Mouse (Mus musculus) limb, embryonic 12.5 days (tissue): ENCODE data around the gene Ptcd2. TPM values are rescaled to one million over a fixed set of nuclear protein-coding genes. Genes with fewer than 3 reads are reported as not detected.
"Not testable (repeated sequence)": the region's sequence is repeated elsewhere in the genome, so short reads cannot be mapped to it uniquely, and the experiment has no call there.

Experiments
- ATAC-seq: fragments of 200-750 bp; cut with Nextera tagmentation; 2 replicates; pipeline ENCODE4 v1.8.0; 2017; ENCODE audit warnings: low read depth, moderate TSS enrichment; ENCODE audit not compliant: insufficient number of reproducible peaks, insufficient read depth, low FRiP score, low TSS enrichment
- H3K27ac ChIP-seq: fragments of 300-500 bp; sonication (generic); 2 replicates; pipeline ENCODE4 v1.5.1; 2016; ENCODE audit warnings: mild to moderate bottlenecking, moderate library complexity
- H3K27me3 ChIP-seq: fragments of 300-500 bp; sonication (generic); 2 replicates; pipeline ENCODE4 v1.6.1; 2016; ENCODE audit warnings: mild to moderate bottlenecking, moderate library complexity
- H3K36me3 ChIP-seq: fragments of 300-500 bp; sonication (generic); 2 replicates; pipeline ENCODE4 v1.6.1; 2016; ENCODE audit warnings: mild to moderate bottlenecking, moderate library complexity
- H3K4me1 ChIP-seq: fragments of 300-500 bp; sonication (generic); replicated peaks from 2 replicates; pipeline ENCODE4 v1.6.1; 2016
- H3K4me2 ChIP-seq: fragments of 300-500 bp; sonication (generic); 2 replicates; pipeline ENCODE4 v1.6.1; 2016; ENCODE audit warnings: mild to moderate bottlenecking, moderate library complexity
- H3K4me3 ChIP-seq: fragments of 300-500 bp; sonication (generic); replicated peaks from 2 replicates; pipeline ENCODE4 v1.5.1; 2016; ENCODE audit warnings: mild to moderate bottlenecking
- H3K9ac ChIP-seq: fragments of 300-500 bp; sonication (generic); replicated peaks from 2 replicates; pipeline ENCODE4 v1.6.1; 2016; ENCODE audit warnings: mild to moderate bottlenecking, moderate library complexity
- H3K9me3 ChIP-seq: fragments of 300-500 bp; sonication (generic); 2 replicates; pipeline ENCODE4 v1.6.1; 2016; ENCODE audit warnings: mild to moderate bottlenecking, moderate library complexity
- WGBS: fragments of 180-500 bp; shearing (Covaris S2); methylation state at CpG from one replicate; pipeline ENCODE4 v1.1.7; 2016; 5-methylcytosine and 5-hydroxymethylcytosine counted together
- polyA plus RNA-seq: library from polyadenylated mRNA; unstranded; fragments of >200 nt; fragmentation: Nextera tagmentation; extraction: Ambion mirVana; gene quantifications from 2 replicates; pipeline ENCODE4 v1.2.1, GENCODE M21; 2016

The Ptcd2 gene
- polyA plus RNA-seq, 1 experiment from 2014 or later: 49.2 TPM

DNA sequence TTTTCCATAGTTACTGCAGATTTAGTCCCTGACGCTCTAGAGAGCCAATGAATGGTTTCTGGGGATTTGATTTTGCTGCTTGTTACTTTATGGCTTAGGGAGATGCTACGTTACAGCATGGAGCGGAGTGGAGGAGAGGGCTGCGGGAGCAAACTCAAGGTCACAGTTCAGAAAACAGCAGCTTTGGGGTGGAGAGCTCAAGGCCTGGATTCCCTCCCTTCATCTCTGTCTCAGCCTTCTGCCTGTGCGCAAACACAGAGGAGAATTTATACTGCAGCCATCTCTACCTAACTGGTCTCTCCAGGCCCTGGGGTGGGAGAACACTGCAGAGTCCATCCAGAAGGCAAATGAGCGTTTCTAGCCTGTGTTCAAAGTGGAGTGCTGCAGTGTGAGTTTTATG, 10.6 kb upstream of the Ptcd2 start:
- H3K27ac ChIP-seq: no peak overlapping the region

DNA sequence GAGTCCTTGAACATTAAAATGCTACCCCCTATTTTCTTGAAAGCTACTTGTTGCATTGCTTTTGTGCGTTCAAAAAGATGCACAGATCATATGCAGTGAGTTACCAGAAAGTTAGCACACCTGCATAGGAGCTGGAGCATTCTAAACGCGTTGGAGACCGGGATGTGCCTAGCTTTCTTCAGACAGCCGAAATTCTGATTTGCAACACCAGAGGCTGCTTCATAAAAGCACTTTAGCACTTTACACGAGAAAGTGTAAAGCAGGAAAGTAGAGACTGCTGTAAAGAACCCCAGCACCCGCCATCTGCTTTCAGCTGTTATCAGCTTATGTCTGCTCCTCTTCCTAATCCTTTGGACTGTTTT, 9.0 kb upstream of the Ptcd2 start:
- peak; percentile 30; the same call in 1 of the 2 replicates for ATAC-seq
- WGBS: 13% methylated on average over 7 of the region's 7 CpGs
- H3K27me3 ChIP-seq: no peaks in the 10 kb centered on the region
- no peaks in the 10 kb centered on the region for H3K9me3 ChIP-seq
- peak overlapping the region; percentile 57 for H3K4me2 ChIP-seq
- peaks cover 38% of the 10 kb centered on the region for H3K36me3 ChIP-seq
- H3K9ac ChIP-seq: peak overlapping the region; percentile 44; the same call in 1 of the 2 replicates
- peak overlapping the region; percentile 39 for H3K4me3 ChIP-seq
- peaks cover 6% of the 10 kb centered on the region; the same call in 1 of the 2 replicates for H3K4me1 ChIP-seq
- peak overlapping the region; percentile 74 for H3K27ac ChIP-seq

More for the DNA sequence above, 10.6 kb upstream of the Ptcd2 start:
- no peak overlapping the region for H3K4me3 ChIP-seq
- peaks cover 40% of the 10 kb centered on the region for H3K36me3 ChIP-seq
- H3K9me3 ChIP-seq: no peaks in the 10 kb centered on the region
- no peak for ATAC-seq
- peaks cover 6% of the 10 kb centered on the region; the same call in 1 of the 2 replicates for H3K4me1 ChIP-seq
- H3K9ac ChIP-seq: no peak overlapping the region
- no peaks in the 10 kb centered on the region for H3K27me3 ChIP-seq
- 87% methylated on average over 6 of the region's 6 CpGs for WGBS
- H3K4me2 ChIP-seq: no peak overlapping the region

DNA sequence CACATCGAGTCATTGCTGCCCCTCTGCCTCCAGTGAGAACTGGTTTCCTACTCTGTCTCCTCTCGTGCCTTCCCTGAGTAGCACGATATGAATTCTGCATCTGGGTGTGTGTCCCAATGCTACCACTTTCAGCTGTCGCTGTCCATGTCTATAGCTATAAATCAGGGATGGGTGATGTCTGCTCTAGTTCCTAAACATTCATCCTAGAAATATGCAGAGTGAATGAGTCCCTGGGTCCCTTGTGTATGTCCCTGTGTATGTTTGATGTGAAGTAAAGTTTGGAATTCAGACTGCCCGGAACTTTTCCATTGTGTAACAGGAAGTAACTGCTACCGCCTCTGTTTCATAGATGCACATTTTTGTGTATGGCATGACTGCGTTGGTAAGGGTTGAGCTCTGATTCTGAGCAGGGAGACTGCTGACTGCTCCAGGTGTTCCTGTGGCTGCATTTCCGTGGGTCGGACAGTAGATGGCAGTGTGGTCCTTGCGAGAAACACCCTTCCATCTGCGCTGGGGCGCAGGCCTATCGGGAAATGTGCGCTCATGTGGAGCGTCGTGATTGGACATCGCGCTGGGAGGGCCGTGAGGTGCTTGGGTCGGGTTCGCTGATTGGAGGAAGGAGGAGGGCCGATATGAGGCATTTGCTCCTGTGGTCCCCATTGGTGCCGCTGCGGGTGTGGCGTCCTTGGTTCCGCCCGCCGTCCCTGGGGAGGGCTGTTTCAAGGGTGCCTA, 8.4 kb upstream of the Ptcd2 start:
- peaks cover 6% of the 10 kb centered on the region; the same call in 1 of the 2 replicates for H3K4me1 ChIP-seq
- WGBS: 10% methylated on average over 28 of the region's 28 CpGs
- no peaks in the 10 kb centered on the region for H3K27me3 ChIP-seq
- peak overlapping the region; percentile 39 for H3K4me3 ChIP-seq
- peak; percentile 99 for ATAC-seq
- no peaks in the 10 kb centered on the region for H3K9me3 ChIP-seq
- H3K4me2 ChIP-seq: peak overlapping the region; percentile 57
- H3K9ac ChIP-seq: 0 out of 2 replicates have a peak overlapping the region, but pooled peaks have one; percentile 44
- peaks cover 40% of the 10 kb centered on the region for H3K36me3 ChIP-seq
- peak overlapping the region; percentile 74 for H3K27ac ChIP-seq

DNA sequence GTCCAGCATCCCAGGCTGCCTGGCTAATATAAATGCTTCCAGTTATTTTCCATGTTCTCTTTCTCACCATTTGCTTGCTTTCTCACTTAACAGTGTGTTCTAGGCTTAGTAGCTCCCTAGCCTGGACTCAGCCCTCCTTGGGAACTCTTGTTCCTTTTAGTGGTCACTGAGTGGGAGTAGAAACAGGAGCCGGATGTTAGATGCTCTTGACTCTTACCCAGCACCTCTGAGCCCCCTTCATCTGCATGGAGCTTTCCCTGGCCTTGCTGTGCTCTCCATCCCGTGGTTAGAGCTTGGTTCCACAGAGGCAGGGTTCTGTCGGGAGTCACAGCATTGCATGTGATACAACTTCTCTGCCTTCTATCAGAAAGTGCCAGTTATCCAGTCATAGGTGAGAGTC, 7.1 kb upstream of the Ptcd2 start:
- H3K9ac ChIP-seq: no peak overlapping the region
- ATAC-seq: no peak
- H3K9me3 ChIP-seq: no peaks in the 10 kb centered on the region
- 80% methylated on average over 3 of the region's 3 CpGs for whole genome bisulfite sequencing
- H3K4me2 ChIP-seq: no peak overlapping the region
- H3K4me1 ChIP-seq: peaks cover 6% of the 10 kb centered on the region; the same call in 1 of the 2 replicates
- no peak overlapping the region for H3K27ac ChIP-seq
- H3K27me3 ChIP-seq: no peaks in the 10 kb centered on the region
- no peak overlapping the region for H3K4me3 ChIP-seq
- peaks cover 41% of the 10 kb centered on the region for H3K36me3 ChIP-seq

DNA sequence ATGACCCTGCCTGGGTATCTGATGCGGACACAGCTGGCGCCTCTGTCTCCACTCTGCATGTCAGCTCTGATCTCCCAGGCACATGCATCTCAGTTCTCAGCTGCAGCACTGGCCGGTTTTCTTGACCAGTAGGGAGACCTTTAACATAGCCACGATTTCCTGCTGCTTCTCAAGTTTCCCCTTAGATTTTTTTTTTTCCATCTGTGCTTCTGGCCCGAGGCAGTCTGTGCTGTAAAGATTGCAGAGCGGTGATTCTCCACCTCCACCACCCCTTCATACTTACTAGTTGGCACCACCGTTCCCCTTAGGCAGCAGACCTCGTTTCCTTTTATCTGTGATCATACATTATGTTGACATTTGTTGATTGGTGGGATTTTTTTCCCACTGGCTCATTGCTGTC, 6.7 kb upstream of the Ptcd2 start:
- no peak overlapping the region for H3K4me2 ChIP-seq
- ATAC-seq: no peak
- no peaks in the 10 kb centered on the region for H3K9me3 ChIP-seq
- peaks cover 6% of the 10 kb centered on the region; the same call in 1 of the 2 replicates for H3K4me1 ChIP-seq
- H3K9ac ChIP-seq: no peak overlapping the region
- no peak overlapping the region for H3K27ac ChIP-seq
- WGBS: 53% methylated on average over 8 of the region's 8 CpGs
- H3K27me3 ChIP-seq: no peaks in the 10 kb centered on the region
- no peak overlapping the region for H3K4me3 ChIP-seq
- H3K36me3 ChIP-seq: peaks cover 41% of the 10 kb centered on the region

DNA sequence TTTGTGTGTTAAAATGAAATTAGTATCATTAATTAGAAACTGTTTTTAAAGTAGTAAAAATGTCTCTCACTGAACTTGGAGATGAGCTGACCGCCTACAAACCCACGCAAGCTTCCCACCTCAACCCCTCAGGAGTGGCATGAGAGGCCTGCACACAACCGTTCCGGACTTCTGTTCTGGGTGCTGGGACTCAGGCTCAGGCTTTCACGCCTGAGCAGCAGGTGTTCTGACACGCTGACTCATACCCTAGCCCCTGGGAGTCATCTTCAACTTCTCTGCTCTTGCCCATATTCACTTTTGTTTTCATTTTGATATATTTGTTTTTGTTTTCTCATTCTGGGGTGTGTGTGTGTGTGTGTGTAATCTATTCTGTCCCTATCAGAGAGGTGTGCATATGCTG, 5.5 kb upstream of the Ptcd2 start:
- Histone ChIP-seq H3K4me1 (peaks cover 11% of the 10 kb centered on the region), H3K27me3 (no peaks in the 10 kb centered on the region), H3K9me3 (no peaks in the 10 kb centered on the region), H3K4me3 (no peak overlapping the region), H3K4me2 (no peak overlapping the region), H3K27ac (no peak overlapping the region), H3K36me3 (peaks cover 37% of the 10 kb centered on the region), H3K9ac (no peak overlapping the region)
- no peak for ATAC-seq
- 89% methylated on average over 6 of the region's 6 CpGs for WGBS

DNA sequence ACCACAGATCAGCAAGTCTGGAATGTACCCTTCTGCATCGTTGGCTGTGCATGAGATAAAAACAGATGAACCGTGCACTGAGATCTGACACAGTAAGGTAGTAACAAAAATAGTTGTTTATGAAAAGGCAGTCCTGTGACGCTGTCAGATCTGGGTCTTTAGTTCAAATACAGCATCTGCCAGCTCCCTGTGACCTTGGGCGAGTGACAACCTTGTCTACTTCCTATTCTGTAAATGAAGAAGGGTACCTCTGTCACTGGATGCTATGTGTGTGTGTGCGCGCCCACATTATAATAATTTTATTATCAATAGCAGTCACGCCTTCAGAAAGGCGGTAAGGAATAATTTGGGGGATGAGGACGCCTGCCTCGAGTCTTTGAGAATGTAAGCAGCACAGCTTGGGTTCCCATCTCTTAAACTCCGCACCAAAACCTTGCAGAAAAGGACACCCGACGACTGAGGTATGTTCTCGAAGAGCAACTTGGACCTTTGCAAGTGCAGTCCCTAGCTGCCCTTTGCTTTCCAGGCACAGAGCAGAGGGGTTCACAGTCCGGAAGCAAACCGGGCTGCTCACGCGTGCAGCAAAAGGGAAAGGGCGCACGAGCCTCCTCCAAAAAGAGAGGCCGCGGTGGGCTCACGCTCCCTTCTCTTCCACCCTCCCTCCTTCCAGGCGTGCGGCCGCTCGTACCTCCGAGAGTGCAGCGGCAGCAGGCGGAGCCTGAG, 468 bp downstream of the Ptcd2 start:
- H3K27me3 ChIP-seq: no peaks in the 10 kb centered on the region
- ATAC-seq: peak; percentile 64
- peak overlapping the region; percentile 81 for H3K4me3 ChIP-seq
- peak overlapping the region; percentile 85 for H3K9ac ChIP-seq
- H3K27ac ChIP-seq: peak overlapping the region; percentile 91
- H3K4me1 ChIP-seq: peaks cover 12% of the 10 kb centered on the region
- peaks cover 56% of the 10 kb centered on the region for H3K36me3 ChIP-seq
- H3K4me2 ChIP-seq: peak overlapping the region; percentile 82
- no peaks in the 10 kb centered on the region for H3K9me3 ChIP-seq
- 3% methylated on average over 30 of the region's 30 CpGs for WGBS

DNA sequence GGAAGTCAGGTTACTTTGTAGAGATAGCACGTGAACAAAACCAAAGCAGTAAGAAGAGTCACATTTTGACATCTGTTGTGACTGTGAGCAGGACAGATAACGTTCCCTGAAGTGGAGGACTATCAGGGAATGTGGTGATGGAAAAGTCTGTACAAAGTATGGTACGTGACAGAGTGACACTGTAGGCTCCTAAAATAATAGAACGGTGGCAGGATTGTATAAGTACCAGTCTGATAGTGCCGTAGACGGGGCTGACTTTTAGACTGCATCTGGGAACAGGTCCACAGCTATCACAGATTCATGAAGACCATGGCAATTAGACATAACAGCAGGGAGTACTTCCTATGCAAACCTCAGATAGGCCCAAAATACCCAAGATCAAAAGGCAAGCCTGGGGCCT, 3.0 kb downstream of the Ptcd2 start:
- Histone ChIP-seq H3K27me3 (no peaks in the 10 kb centered on the region), H3K9ac (no peak overlapping the region), H3K27ac (no peak overlapping the region), H3K4me2 (no peak overlapping the region), H3K4me1 (peaks cover 19% of the 10 kb centered on the region), H3K4me3 (no peak overlapping the region), H3K36me3 (peaks cover 62% of the 10 kb centered on the region), H3K9me3 (no peaks in the 10 kb centered on the region)
- no peak for ATAC-seq
- WGBS: 93% methylated on average over 6 of the region's 6 CpGs

DNA sequence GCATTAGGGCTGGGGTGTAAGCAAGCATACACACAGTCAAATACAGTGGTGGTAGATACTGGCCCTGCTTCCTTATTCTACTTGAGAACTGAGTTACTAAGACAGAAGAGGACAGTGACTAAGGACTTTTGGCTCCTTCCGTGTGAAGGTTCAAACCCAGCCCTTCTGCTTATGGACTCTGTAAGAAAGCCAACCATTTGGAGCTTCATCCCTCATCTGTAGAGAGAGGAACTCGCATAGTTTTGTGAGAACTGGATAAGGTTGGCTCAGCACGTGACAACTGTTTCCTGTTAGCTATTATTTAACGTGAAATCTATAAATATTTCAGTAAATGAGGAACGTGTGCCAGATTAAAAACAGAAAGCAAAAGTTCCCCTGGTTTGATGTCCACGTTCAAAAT, 7.0 kb downstream of the Ptcd2 start:
- Histone ChIP-seq H3K9me3 (no peaks in the 10 kb centered on the region), H3K4me1 (peaks cover 6% of the 10 kb centered on the region; the same call in 1 of the 2 replicates), H3K27ac (no peak overlapping the region), H3K4me3 (no peak overlapping the region), H3K27me3 (no peaks in the 10 kb centered on the region), H3K4me2 (no peak overlapping the region), H3K36me3 (peaks cover 86% of the 10 kb centered on the region), H3K9ac (no peak overlapping the region)
- no peak for ATAC-seq
- WGBS: 63% methylated on average over 6 of the region's 6 CpGs

DNA sequence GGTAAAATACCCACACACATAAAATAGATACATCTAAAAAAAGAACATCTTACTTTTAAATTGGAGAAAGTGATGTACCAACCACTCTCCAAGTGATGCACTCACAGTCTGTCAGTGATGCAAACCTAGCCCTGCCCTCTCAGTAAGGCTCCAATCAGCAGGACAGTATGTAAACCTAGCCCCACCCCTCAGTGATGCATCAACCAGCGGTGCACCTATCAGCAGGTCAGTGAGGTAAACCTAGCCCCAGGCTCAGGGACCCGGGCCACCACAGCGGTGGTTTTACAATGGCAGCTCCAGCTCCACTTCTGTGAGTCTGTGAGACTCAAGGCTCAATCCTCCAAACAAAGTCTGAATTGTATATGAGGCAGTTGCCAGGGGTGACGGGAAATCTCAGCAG, 13.2 kb downstream of the Ptcd2 start:
- Histone ChIP-seq H3K9ac (no peak overlapping the region), H3K27me3 (no peaks in the 10 kb centered on the region), H3K4me2 (no peak overlapping the region), H3K36me3 (peaks cover 87% of the 10 kb centered on the region), H3K4me1 (no peaks in the 10 kb centered on the region), H3K27ac (no peak overlapping the region), H3K4me3 (no peak overlapping the region), H3K9me3 (no peaks in the 10 kb centered on the region)
- 75% methylated on average over 4 of the region's 4 CpGs for WGBS
- no peak for ATAC-seq

DNA sequence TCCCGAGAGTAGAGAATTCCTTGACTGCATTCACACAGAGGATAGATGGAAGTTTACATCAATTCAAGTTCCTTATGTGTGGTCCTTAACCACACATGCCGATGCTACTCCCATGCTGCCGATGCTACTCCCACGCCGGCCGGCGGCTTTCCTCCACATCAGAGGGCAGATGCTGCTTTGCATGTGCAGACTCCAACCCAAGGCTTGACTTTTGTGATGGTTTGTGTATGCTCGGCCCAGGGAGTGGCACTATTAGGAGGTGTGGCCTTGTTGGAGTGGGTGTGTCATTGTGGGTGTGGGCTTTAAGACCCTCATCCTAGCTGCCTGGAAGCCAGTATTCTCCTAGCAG, 20.2 kb downstream of the Ptcd2 start:
- WGBS: 94% methylated on average over 8 of the region's 8 CpGs
- not testable (repeated sequence) for ATAC-seq, H3K4me2 ChIP-seq, H3K27ac ChIP-seq, H3K27me3 ChIP-seq, H3K4me3 ChIP-seq, H3K9me3 ChIP-seq, H3K9ac ChIP-seq, H3K4me1 ChIP-seq
- peaks cover 83% of the 10 kb centered on the region for H3K36me3 ChIP-seq
